Mouse (Mus musculus): ENCODE measurements around the gene Ssxb1. TPM values are rescaled to one million over a fixed set of nuclear protein-coding genes. Genes with fewer than 3 reads are reported as not detected.
"Not testable (repeated sequence)": the region's sequence is repeated elsewhere in the genome, so short reads cannot be mapped to it uniquely, and the experiment has no call there.

Ssxb1 gene
- total RNA-seq (2021): not detected
- long read RNA-seq, experiment 1: 0 reads
- long read RNA-seq, experiment 2: 0 reads

GRCm38 (mm10) chrX:8413005-8413404 is at the start of gene Ssxb1:
Gene Ssxb1, plus strand, starts transcription at chrX:8413305.
- DNase-seq: not testable (repeated sequence)

DNA sequence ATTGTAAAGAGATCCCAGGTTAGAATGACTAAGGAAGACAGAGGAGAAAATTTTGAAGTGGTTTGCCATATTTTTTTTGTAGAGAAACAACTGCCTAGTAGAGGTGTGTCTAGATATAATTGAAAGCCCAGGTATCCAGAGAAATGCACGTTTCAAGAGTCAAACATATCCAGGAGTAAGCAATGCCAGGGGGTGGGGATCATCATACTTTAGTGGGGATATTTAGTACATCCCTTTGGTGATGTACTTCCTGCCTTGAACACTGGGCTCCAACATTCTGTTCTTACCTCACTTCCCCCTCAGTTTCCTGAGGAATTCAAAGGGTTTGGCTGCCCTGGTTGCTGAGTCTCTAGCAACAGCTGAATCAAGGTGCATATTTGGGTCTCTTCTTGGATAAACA is 46.4 kb upstream of the Ssxb1 start, which contains the start of gene Ssxb9:
Gene Ssxb9 (plus strand): TSS at position 301 of the 400 bp plus-strand sequence.
- not testable (repeated sequence) for DNase-seq

DNA sequence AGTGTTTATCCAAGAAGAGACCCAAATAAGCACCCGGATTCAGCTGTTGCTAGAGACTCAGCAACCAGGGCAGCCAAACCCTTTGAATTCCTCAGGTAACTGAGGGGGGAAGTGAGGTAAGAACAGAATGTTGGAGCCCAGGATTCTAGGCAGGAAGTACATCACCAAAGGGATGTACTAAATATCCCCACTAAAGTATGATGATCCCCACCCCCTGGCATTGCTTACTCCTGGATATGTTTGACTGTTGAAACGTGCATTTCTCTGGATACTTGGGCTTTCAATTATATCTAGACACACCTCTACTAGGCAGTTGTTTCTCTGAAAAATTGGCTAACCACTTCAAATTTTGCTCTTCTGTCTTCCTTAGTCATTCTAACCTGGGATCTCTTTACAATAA is 48.5 kb downstream of the Ssxb1 start, which contains the start of gene Ssxb2:
Gene Ssxb2 (minus strand): TSS at position 101 of the 400 bp plus-strand sequence.
- DNase-seq: not testable (repeated sequence)

Other genes starting within 250 kb of the Ssxb1 start
- gene Tbc1d25, start 237.1 kb upstream of the Ssxb1 start, total RNA-seq (2021): 1 to 10 TPM; 3.5 to 3.6 TPM
- gene Ebp, start 219.8 kb upstream of the Ssxb1 start, total RNA-seq (2021): 10 to 100 TPM; 17.9 to 18.2 TPM
- 1 to 10 TPM; 3.9 to 5.1 TPM for gene Porcn, start 206.8 kb upstream of the Ssxb1 start, total RNA-seq (2021)
- 10 to 100 TPM; 12.1 to 13.6 TPM for gene Ftsj1, start 160.9 kb upstream of the Ssxb1 start, total RNA-seq (2021)
- under 1 TPM; 0.33 to 0.97 TPM for gene Slc38a5, start 142.2 kb upstream of the Ssxb1 start, total RNA-seq (2021)
- not detected for gene Ssxb10, start 85.9 kb upstream of the Ssxb1 start, total RNA-seq (2021)
- not detected for gene Ssxb9, start 46.3 kb upstream of the Ssxb1 start, total RNA-seq (2021)
- gene Ssxb2, start 48.4 kb downstream of the Ssxb1 start, total RNA-seq (2021): not detected
- not detected for gene Gm14459, start 111.6 kb downstream of the Ssxb1 start, total RNA-seq (2021)
- not detected for gene Ssxb6, start 134.9 kb downstream of the Ssxb1 start, total RNA-seq (2021)
- not detected for gene Ssxb3, start 178.5 kb downstream of the Ssxb1 start, total RNA-seq (2021)